Mouse (Mus musculus) ES-E14 (cell line): ENCODE results near the gene Dhrs7b. TPM values are rescaled to one million over a fixed set of nuclear protein-coding genes. Genes with fewer than 3 reads are reported as not detected.

Source experiments
- DNase-seq: peaks from one replicate; pipeline ENCODE4 v3.0.0-alpha.2; 2013; ENCODE audit warnings: low read depth, low spot score
- H3K27ac ChIP-seq: 2 replicates; pipeline ENCODE4 v1.5.1; 2012; ENCODE audit warnings: low read depth, mild to moderate bottlenecking, low read length, moderate library complexity, mixed read lengths; ENCODE audit not compliant: poor library complexity, insufficient read depth, severe bottlenecking
- H3K36me3 ChIP-seq: 2 replicates; pipeline ENCODE4 v1.6.1; 2012; ENCODE audit warnings: mild to moderate bottlenecking, low read length, moderate library complexity, mixed read lengths; ENCODE audit not compliant: control insufficient read depth, poor library complexity, insufficient read depth, severe bottlenecking
- H3K4me1 ChIP-seq, 2 experiments: fragments of 150-350 bp in 1 of 2; sonication (generic) in 1 of 2; 2 replicates each; pipeline ENCODE4 v1.6.1; 2012; ENCODE audit warnings: low read length in 2 of 2, mild to moderate bottlenecking in 1 of 2, mixed read lengths in 1 of 2; ENCODE audit not compliant: control insufficient read depth in 2 of 2, insufficient read depth in 2 of 2, poor library complexity in 1 of 2
- H3K4me3 ChIP-seq, 2 experiments: fragments of 150-350 bp in 1 of 2; sonication (generic) in 1 of 2; 2 replicates each; pipeline ENCODE4 v1.5.1; 2012; ENCODE audit warnings: low read length in 2 of 2, low read depth in 1 of 2, mild to moderate bottlenecking in 1 of 2, mixed read lengths in 1 of 2; ENCODE audit not compliant: insufficient read depth in 1 of 2, poor library complexity in 1 of 2, severe bottlenecking in 1 of 2
- H3K9ac ChIP-seq: 2 replicates; pipeline ENCODE4 v1.6.1; 2012; ENCODE audit warnings: low read depth, mild to moderate bottlenecking, low read length, mixed read lengths; ENCODE audit not compliant: poor library complexity, insufficient read depth, severe bottlenecking
- H3K9me3 ChIP-seq: fragments of 150-350 bp; sonication (generic); 2 replicates; pipeline ENCODE4 v1.6.1; 2012; ENCODE audit warnings: low read depth, mild to moderate bottlenecking, low read length; ENCODE audit not compliant: control insufficient read depth, insufficient read depth
- CHD2 ChIP-seq: IDR thresholded peaks from 2 replicates; pipeline ENCODE4 v1.6.1; 2014; ENCODE audit warnings: mild to moderate bottlenecking, low read depth, low read length, inconsistent platforms
- HCFC1 ChIP-seq: IDR thresholded peaks from 2 replicates; pipeline ENCODE4 v1.6.1; 2012; ENCODE audit warnings: low read length, inconsistent platforms, borderline replicate concordance; ENCODE audit not compliant: insufficient read depth
- MAFK ChIP-seq: IDR thresholded peaks from 2 replicates; pipeline ENCODE4 v1.6.1; 2014; ENCODE audit warnings: mild to moderate bottlenecking, low read depth, low read length, inconsistent platforms; ENCODE audit not compliant: insufficient read depth
- ZC3H11A ChIP-seq: IDR thresholded peaks from 2 replicates; pipeline ENCODE4 v1.6.1; 2012; ENCODE audit warnings: low read depth, mild to moderate bottlenecking, inconsistent platforms, low read length, borderline replicate concordance
- ZNF384 ChIP-seq: IDR thresholded peaks from 2 replicates; pipeline ENCODE4 v1.6.1; 2012; ENCODE audit warnings: low read depth, low read length, inconsistent platforms
- in situ Hi-C, 2 experiments: fragments of 600-800 bp; cut with MboI; formaldehyde crosslinking; loops; one replicate each; pipeline ENCODE4 v1.15.1; 2025; ENCODE audit warnings: low sequenced_read_pairs in 2 of 2, inconsistent platforms in 1 of 2; ENCODE audit not compliant: unreplicated experiment in 2 of 2
- total RNA-seq: library from RNA; depleted of rRNA; stranded (reverse); fragments of 300-350 nt; gene quantifications from 2 replicates; pipeline ENCODE4 v1.2.3, GENCODE M21; 2012

The Dhrs7b gene
- total RNA-seq, 1 experiment, result 102 TPM

- H3K4me3 ChIP-seq, result no peak overlapping the region
- no peak for DNase-seq
- no peak overlapping the region; the same call in 1 of the 2 replicates for H3K9ac ChIP-seq
- TF ChIP-seq ZC3H11A (no peak), ZNF384 (no peak), HCFC1 (no peak), MAFK (no peak), CHD2 (no peak)
- no peaks in the 10 kb centered on the region; the same call in 1 of the 2 replicates for H3K36me3 ChIP-seq
- in situ Hi-C loops, result no loop called here
- no peaks in the 10 kb centered on the region for H3K9me3 ChIP-seq
- H3K27ac ChIP-seq, result no peak overlapping the region
- peaks cover 0 to 12% of the 10 kb centered on the region in 2 experiments; a peak in 2 of 4 replicates for H3K4me1 ChIP-seq
Observed at GRCm38 (mm10) chr11:60836897-60837296, 6.5 kb downstream of the Dhrs7b start.

- no peak overlapping the region for H3K4me3 ChIP-seq
- in situ Hi-C loops, result no loop called here
- H3K27ac ChIP-seq, result no peak overlapping the region
- H3K36me3 ChIP-seq, result no peaks in the 10 kb centered on the region; the same call in 1 of the 2 replicates
- no peak for TF ChIP-seq MAFK
- TF ChIP-seq CHD2, result no peak
- TF ChIP-seq ZC3H11A, result no peak
- TF ChIP-seq HCFC1, result no peak
- no peak for TF ChIP-seq ZNF384
- no peaks in the 10 kb centered on the region for H3K9me3 ChIP-seq
- H3K4me1 ChIP-seq, result peaks cover 0 to 18% of the 10 kb centered on the region in 2 experiments; a peak in 2 of 4 replicates
- no peak overlapping the region for H3K9ac ChIP-seq
- no peak for DNase-seq
Observed at GRCm38 (mm10) chr11:60837644-60838406, 7.4 kb downstream of the Dhrs7b start.

GRCm38 (mm10) chr11:60841467-60842200 is 11.2 kb downstream of the Dhrs7b start:
- H3K4me1 ChIP-seq, result peaks cover 0 to 21% of the 10 kb centered on the region in 2 experiments; a peak in 2 of 4 replicates
- in situ Hi-C loops, result no loop called here
- H3K4me3 ChIP-seq, result peak overlapping the region in 1 of 2 experiments; percentile 10; a peak in 2 of 4 replicates
- TF ChIP-seq ZC3H11A, result no peak
- peak; percentile 95 for TF ChIP-seq ZNF384
- peak overlapping the region; percentile 51; the same call in 1 of the 2 replicates for H3K9ac ChIP-seq
- DNase-seq, result peak; percentile 68
- peaks cover 13% of the 10 kb centered on the region for H3K36me3 ChIP-seq
- H3K27ac ChIP-seq, result peak overlapping the region; percentile 58; the same call in 1 of the 2 replicates
- H3K9me3 ChIP-seq, result no peaks in the 10 kb centered on the region

- Histone ChIP-seq H3K4me3 (no peak overlapping the region), H3K36me3 (peaks cover 19% of the 10 kb centered on the region), H3K27ac (no peak overlapping the region), H3K9me3 (no peaks in the 10 kb centered on the region), H3K4me1 (peaks cover 0 to 15% of the 10 kb centered on the region in 2 experiments; a peak in 2 of 4 replicates), H3K9ac (no peak overlapping the region)
- DNase-seq, result no peak
- TF ChIP-seq HCFC1 (no peak), CHD2 (no peak), ZC3H11A (no peak), ZNF384 (no peak), MAFK (no peak)
- in situ Hi-C loops, result no loop called here
Observed at GRCm38 (mm10) chr11:60843412-60843811, 13.0 kb downstream of the Dhrs7b start.
